Mouse (Mus musculus) midbrain, postnatal 0 days (tissue): ENCODE measurements around the gene Grb2. TPM values are rescaled to one million over a fixed set of nuclear protein-coding genes. Genes with fewer than 3 reads are reported as not detected.

Experiments used
- ATAC-seq: fragments of 200-750 bp; cut with Nextera tagmentation; 2 replicates; pipeline ENCODE4 v1.8.0; 2017; ENCODE audit warnings: moderate number of reproducible peaks, mild to moderate bottlenecking, moderate TSS enrichment, moderate library complexity; ENCODE audit not compliant: low FRiP score
- DNase-seq: peaks from one replicate; pipeline ENCODE4 v3.0.0-alpha.2; 2015; ENCODE audit warnings: low spot score
- H3K27ac ChIP-seq: fragments of 300-500 bp; sonication (generic); 2 replicates; pipeline ENCODE4 v1.5.1; 2014; ENCODE audit warnings: low read depth, mild to moderate bottlenecking, low read length, mixed read lengths
- H3K27me3 ChIP-seq: fragments of 300-500 bp; sonication (generic); 2 replicates; pipeline ENCODE4 v1.6.1; 2014; ENCODE audit warnings: low read length, control low read depth, mixed read lengths; ENCODE audit not compliant: insufficient read depth
- H3K36me3 ChIP-seq: fragments of 300-500 bp; sonication (generic); 2 replicates; pipeline ENCODE4 v1.6.1; 2014; ENCODE audit warnings: low read length, control low read depth, mixed read lengths; ENCODE audit not compliant: insufficient read depth
- H3K4me1 ChIP-seq: fragments of 300-500 bp; sonication (generic); 2 replicates; pipeline ENCODE4 v1.6.1; 2014; ENCODE audit warnings: mild to moderate bottlenecking, control low read depth, antibody characterized with exemption, low read length, mixed read lengths; ENCODE audit not compliant: insufficient read depth
- H3K4me2 ChIP-seq: fragments of 300-500 bp; sonication (generic); 2 replicates; pipeline ENCODE4 v1.6.1; 2014; ENCODE audit warnings: low read depth, mild to moderate bottlenecking, low read length, mixed read lengths; ENCODE audit not compliant: poor library complexity, severe bottlenecking
- H3K4me3 ChIP-seq: fragments of 300-500 bp; sonication (generic); 2 replicates; pipeline ENCODE4 v1.5.1; 2014; ENCODE audit warnings: low read depth, mild to moderate bottlenecking, low read length, moderate library complexity
- H3K9ac ChIP-seq: fragments of 300-500 bp; sonication (generic); replicated peaks from 2 replicates; pipeline ENCODE4 v1.6.1; 2014; ENCODE audit warnings: mild to moderate bottlenecking, low read length, moderate library complexity, mixed read lengths; ENCODE audit not compliant: poor library complexity, severe bottlenecking
- H3K9me3 ChIP-seq: fragments of 300-500 bp; sonication (generic); 2 replicates; pipeline ENCODE4 v1.6.1; 2016; ENCODE audit warnings: low read length, control low read depth
- CTCF ChIP-seq: IDR thresholded peaks from 2 replicates; pipeline ENCODE4 v1.5.1; 2016; ENCODE audit warnings: antibody characterized with exemption, mild to moderate bottlenecking
- WGBS: fragments of 180-500 bp; shearing (Covaris S2); extraction: QIAGEN DNeasy Blood & Tissue Kit; methylation state at CpG from one replicate; pipeline ENCODE4 v1.1.7; 2014; 5-methylcytosine and 5-hydroxymethylcytosine counted together
- polyA plus RNA-seq: library from polyadenylated mRNA; unstranded; fragments of >200 nt; fragmentation: Nextera tagmentation; extraction: Ambion mirVana; gene quantifications from 2 replicates; pipeline ENCODE4 v1.2.1, GENCODE M21; 2015
- total RNA-seq: library from RNA; depleted of rRNA; stranded (reverse); fragments of >200 nt; gene quantifications from 2 replicates; pipeline ENCODE4 v1.2.3, GENCODE M21; 2014

Grb2 gene
- total and polyA plus RNA-seq, 2 experiments from 2014 or later: 85.8 to 158 TPM

DNA sequence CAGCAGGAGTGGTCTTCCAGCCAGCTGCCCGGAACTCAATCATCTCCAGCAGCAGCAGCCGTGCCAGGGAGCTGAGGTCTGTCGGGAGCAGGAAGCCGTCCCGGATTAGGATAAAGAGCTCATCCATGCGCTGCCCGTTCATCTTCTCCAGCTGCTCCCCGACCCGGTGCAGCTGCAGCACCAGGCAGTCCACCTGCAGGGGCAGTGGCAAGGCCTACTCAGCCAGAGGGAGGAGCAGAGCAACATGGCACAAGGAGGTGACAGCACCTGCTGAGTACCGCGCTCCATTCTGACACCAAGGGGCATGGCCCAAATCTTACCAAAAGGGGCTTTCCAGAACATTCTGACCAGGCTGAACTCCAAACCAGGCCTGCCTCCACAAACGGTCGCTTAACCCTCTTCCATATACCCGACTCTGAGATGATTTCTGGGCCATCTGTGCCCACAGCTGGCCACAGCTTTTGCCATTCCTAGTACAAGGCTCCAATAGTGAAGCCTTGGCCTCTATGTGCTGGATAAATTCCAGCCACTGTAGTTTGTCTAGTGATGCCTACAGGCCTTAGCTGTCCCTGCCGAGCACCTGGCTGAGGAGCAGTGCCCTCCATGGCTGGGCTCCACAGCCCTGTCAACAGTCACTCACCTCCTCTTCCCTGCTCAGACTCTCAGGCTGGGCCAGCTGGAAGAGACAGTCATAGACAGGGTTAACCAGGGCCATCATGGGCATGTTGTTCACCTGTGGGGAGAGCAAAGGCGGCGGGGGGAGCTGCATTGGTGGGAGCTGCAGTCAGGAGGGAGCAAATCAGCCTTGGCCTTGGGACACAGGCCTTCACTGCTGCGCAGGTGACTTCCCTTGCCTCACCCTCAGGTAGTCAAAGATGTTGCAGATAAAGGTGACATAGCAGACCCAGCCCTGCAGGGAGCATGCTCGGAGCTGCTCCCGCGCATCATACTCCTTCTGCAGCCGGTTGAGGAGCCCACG, 99.7 kb downstream of the Grb2 start:
- H3K27ac ChIP-seq: no peak overlapping the region
- H3K4me2 ChIP-seq: no peak overlapping the region
- no peaks in the 10 kb centered on the region for H3K9me3 ChIP-seq
- no peaks in the 10 kb centered on the region for H3K27me3 ChIP-seq
- DNase-seq (peak; percentile 73), ATAC-seq (no peak)
- 75% methylated on average over 23 of the region's 23 CpGs for WGBS
- no peak overlapping the region for H3K9ac ChIP-seq
- H3K36me3 ChIP-seq: peaks cover 19% of the 10 kb centered on the region
- no peaks in the 10 kb centered on the region for H3K4me1 ChIP-seq
- H3K4me3 ChIP-seq: no peak overlapping the region
- no peak for TF ChIP-seq CTCF

DNA sequence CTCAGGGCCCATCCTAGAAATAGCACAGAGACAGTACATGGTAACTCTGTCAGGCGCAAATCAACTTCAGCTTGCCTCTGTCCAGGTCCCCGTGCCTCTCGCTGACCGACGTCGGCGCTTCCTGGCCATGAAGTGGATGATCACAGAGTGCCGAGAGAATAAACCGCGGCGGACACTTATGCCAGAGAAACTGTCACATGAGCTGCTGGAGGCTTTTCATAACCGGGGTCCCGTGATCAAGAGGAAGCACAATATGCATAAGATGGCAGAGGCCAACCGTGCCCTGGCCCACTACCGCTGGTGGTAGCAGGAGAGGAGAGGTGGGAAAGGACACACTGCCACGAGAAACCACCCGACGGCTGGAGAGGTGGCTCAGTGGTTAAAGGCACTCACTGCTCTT, 101.7 kb downstream of the Grb2 start:
- Histone ChIP-seq H3K4me3 (no peak overlapping the region), H3K27ac (no peak overlapping the region), H3K36me3 (peaks cover 19% of the 10 kb centered on the region), H3K4me2 (no peak overlapping the region), H3K27me3 (no peaks in the 10 kb centered on the region), H3K9me3 (no peaks in the 10 kb centered on the region), H3K9ac (no peak overlapping the region), H3K4me1 (peaks cover 5% of the 10 kb centered on the region)
- DNase-seq (no peak), ATAC-seq (no peak)
- 95% methylated on average over 18 of the region's 18 CpGs for WGBS
- TF ChIP-seq CTCF: no peak

GRCm38 (mm10) chr11:115604304-115604696, 104.1 kb downstream of the Grb2 start:
- Histone ChIP-seq H3K9ac (peak overlapping the region; percentile 99), H3K27ac (peak overlapping the region; percentile 94), H3K27me3 (no peaks in the 10 kb centered on the region), H3K4me1 (peaks cover 5% of the 10 kb centered on the region), H3K4me2 (peak overlapping the region; percentile 93), H3K9me3 (no peaks in the 10 kb centered on the region), H3K36me3 (peaks cover 16% of the 10 kb centered on the region), H3K4me3 (peak overlapping the region; percentile 85)
- WGBS: 1% methylated on average over 25 of the region's 26 CpGs
- TF ChIP-seq CTCF: no peak
- ATAC-seq (peak; percentile 39), DNase-seq (no peak)

GRCm38 (mm10) chr11:115603476-115604303, 104.7 kb downstream of the Grb2 start, which contains the start of the genes Mrps7 and Gga3:
Gene Mrps7, plus strand, starts transcription at chr11:115603925.
Gene Gga3, minus strand, starts transcription at chr11:115604051.
- H3K9ac ChIP-seq: peak within 1 kb of the TSS; percentile 99
- no peaks in the 10 kb centered on the region for H3K27me3 ChIP-seq

DNA sequence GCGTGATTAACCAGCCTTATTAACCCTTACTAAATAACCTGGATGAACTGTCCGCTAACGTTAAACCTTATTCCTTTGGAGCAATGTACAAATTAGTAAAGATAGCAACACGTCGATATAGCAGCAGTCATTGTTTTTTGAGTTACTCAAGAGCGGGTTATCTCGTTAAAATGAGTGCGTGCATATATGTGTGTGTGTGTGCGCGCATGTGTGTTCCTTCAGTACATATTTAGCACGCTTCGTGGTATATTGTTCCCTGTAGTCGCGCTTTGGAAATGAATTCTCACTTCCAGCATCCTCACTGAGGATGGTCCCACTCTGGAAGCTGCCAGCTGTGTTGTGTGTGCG, 105.3 kb downstream of the Grb2 start:
- Histone ChIP-seq H3K27me3 (no peaks in the 10 kb centered on the region), H3K4me1 (peaks cover 5% of the 10 kb centered on the region), H3K4me2 (peak overlapping the region; percentile 93), H3K27ac (peak overlapping the region; percentile 94), H3K9me3 (no peaks in the 10 kb centered on the region), H3K4me3 (peak overlapping the region; percentile 85), H3K36me3 (peaks cover 12% of the 10 kb centered on the region; the same call in 1 of the 2 replicates), H3K9ac (peak overlapping the region; percentile 99)
- no peak for TF ChIP-seq CTCF
- ATAC-seq: no peak
- WGBS: 6% methylated on average over 15 of the region's 15 CpGs
- no peak for DNase-seq

More at GRCm38 (mm10) chr11:115603476-115604303, 104.7 kb downstream of the Grb2 start, which contains the start of the genes Mrps7 and Gga3:
- Histone ChIP-seq H3K36me3 (peaks cover 16% of the 10 kb centered on the region; the same call in 1 of the 2 replicates), H3K9me3 (no peaks in the 10 kb centered on the region), H3K4me2 (peak within 1 kb of the TSS; percentile 93), H3K27ac (peak within 1 kb of the TSS; percentile 94), H3K4me3 (peak within 1 kb of the TSS; percentile 85), H3K4me1 (peaks cover 5% of the 10 kb centered on the region)
- no peak for TF ChIP-seq CTCF
- WGBS: 0% methylated on average over 83 of the region's 93 CpGs
- ATAC-seq (peak; percentile 94), DNase-seq (peak; percentile 87)
